Mouse (Mus musculus): ENCODE measurements at regions not wholly inside any gene's neighbourhood (a gene's known extent, or its start where the extent isn't known, plus 50 kb on each side); places are given as distances from the start of the nearest gene placed in this dataset.

DNA sequence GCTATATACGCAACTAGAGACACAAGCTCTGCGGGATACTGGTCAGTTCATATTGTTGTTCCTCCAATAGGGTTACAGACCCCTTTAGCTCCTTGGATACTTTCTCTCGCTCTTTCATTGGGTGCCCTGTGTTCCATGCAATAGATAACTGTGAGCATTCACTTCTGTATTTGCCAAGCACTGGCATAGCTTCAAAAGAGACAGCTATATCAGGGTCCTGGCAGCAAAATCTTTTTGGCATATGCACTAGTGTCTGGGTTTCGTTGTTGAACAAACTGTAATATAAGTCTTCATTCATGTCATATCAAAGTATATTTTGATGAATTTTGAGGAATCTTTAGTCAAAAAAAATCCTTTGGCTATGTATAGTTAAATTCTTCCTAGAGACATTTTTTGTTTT, 307.0 kb upstream of the Cdh7 start:
- DNase-seq, result peak; percentile 17 to 61

DNA sequence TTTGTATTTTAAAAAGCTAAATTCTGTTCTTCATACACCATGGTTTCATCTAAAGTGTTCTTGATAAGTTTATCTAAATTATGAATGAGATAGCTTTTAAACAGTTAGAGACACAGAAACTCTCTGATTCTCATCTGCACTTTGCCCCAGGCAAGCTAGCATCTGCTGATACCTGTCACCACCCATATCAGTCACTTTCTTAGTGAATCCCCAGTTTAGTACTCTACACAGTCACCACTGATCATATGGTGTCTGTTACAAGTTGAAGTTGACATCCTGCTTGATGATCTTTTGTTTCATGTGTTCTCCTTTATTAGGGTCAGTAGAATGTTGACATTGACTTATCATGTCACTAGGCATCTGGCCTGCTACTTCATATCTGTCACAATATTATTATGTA, 259.8 kb upstream of the Cdh7 start:
- DNase-seq, result no peak

DNA sequence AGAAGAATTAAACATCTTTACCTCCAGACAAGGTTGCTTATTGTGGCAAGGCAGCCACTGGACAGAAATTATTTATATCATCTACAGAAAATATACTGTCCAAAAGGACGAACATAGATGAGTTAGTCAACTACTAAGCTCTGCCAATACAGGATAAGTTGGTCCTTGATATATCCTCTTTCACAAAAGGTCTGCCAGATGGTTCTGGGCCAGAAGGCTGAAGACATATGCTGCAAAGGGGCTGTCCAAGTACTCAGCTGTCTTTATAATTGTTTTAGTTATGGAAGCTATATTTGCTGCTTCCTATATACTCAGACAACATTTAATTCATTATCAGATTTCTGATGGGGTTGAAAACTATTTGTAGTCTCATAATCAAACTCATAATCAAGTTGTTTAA, 246.2 kb upstream of the Cdh7 start:
- peak; percentile 52 to 55 for DNase-seq
